Mouse (Mus musculus) 3134 (cell line): Measurements from ENCODE around the gene Lpcat2.
"Not testable (repeated sequence)": the region's sequence is repeated elsewhere in the genome, so short reads cannot be mapped to it uniquely, and the experiment has no call there.

Experiments
- DNase-seq: peaks from one replicate; pipeline ENCODE4 v3.0.0-alpha.2; 2011; ENCODE audit warnings: low spot score; ENCODE audit not compliant: insufficient read length; ENCODE audit errors: extremely low read depth

Gene Lpcat2

GRCm38 (mm10) chr8:92853188-92853983, 1.8 kb upstream of the Lpcat2 start:
- DNase-seq: no peak

DNA sequence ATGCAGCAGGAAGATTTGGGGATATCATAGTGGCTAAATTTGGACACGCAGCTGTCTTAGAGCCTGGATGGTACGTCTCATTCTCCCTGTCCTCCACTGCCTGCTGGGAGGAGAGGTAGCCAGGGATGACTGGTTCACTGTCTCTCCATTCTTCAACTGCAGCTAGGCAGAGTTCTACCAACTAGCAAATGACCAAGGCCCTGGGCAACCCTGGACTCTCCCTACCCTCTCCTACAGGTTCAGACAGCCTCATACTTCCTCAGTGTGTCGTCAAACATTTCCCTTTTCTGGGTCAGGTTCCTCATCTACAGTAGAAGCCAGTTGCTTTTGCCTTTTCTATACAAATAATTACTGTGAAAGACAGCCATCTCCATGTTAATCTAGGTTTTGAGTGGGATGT, 466 bp upstream of the Lpcat2 start:
- DNase-seq: no peak

DNA sequence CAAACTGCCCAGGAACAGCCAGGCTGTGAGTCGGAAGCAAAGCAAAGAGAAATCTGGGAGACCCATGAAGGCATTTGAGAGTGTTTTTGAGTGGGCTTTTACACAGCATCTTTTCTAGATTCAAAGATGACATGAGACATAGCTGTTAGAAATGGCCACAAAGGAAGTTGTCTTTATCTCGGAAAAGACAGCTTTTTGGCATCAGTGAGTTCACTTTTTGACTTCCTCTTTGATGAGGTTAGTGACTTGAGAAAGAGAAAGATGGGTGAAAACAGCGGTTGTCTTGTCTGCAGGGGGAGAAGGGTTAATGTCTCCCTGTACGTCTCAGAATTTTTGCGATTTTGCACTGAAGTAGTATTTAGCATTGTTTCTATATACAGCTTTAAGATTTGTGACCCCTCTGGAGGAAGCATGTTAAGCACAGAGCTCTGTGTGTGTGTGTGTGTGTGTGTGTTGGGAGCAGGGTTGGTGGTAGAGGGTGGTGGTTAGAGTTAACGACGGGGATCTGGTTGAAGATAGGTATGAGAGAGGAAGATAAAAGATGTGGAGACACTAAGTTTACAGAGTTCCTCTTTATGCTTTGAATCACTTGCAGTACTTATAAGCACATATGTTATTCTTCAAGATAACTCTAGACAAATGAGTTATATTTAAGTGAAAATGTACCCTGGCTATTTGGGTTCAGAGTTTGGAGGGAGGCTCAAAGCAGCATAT, 1.3 kb downstream of the Lpcat2 start:
- DNase-seq: no peak

- DNase-seq: no peak
Measured at GRCm38 (mm10) chr8:92858475-92859182, 3.5 kb downstream of the Lpcat2 start.

- DNase-seq: no peak
Measured at GRCm38 (mm10) chr8:92861977-92862376, 6.8 kb downstream of the Lpcat2 start.

DNA sequence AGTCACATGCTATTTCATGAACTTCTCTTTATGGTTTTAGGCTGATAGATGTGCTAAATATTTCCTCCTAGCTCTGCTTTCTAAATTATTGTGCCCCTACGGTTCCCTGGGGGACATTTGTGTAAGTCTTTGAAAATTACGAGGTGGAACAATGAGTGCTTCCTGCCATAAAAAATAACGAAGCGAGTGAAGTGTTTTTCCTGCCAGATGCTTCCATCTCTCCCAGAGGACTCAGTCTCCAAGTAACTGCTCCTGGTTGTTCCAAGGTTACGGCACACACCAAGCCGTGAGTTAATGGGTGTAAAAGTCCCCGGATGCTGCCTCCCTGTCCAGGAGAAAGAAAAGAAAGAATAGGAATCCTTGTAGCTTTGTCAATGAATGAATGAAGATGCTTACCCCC, 15.1 kb downstream of the Lpcat2 start:
- no peak for DNase-seq

GRCm38 (mm10) chr8:92872063-92872759, 17.1 kb downstream of the Lpcat2 start:
- DNase-seq: no peak

DNA sequence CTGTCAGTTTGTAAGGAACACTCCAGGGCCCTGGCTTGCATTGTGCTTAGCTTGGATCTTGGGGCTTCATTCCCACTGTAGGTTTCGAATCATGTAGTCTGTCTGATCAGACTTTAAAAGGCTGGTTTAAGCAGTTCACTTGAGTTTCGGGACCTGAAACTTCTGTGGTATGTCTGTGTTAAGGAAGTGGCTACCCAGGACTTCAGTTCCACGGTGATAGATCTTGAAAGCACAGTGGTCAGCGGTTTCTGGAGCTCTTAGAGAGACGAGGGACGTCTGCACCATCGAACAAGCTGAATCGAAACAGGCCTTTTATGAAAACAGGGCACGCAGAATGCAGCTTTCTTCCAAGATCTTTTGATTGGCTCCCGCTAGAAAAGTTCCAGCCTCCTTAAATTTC, 20.7 kb downstream of the Lpcat2 start:
- no peak for DNase-seq

DNA sequence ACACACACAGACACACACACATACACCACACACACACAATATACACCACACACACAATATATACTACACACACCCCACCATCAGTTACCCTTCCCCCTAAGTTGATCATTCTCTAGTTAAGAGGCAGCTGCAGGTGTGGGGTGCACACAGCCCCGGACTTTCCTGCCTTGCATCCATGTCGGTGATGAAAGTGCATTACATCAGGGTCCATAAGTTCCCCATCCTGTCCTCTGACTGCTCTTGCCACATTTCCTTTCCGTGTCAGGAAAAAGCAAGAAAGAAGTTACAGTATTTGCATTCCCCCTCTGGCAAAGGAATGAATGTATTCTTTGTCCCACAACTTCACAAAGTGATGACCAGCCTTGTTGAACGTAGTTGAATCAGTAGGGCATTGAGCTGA, 26.1 kb downstream of the Lpcat2 start:
- no peak for DNase-seq

DNA sequence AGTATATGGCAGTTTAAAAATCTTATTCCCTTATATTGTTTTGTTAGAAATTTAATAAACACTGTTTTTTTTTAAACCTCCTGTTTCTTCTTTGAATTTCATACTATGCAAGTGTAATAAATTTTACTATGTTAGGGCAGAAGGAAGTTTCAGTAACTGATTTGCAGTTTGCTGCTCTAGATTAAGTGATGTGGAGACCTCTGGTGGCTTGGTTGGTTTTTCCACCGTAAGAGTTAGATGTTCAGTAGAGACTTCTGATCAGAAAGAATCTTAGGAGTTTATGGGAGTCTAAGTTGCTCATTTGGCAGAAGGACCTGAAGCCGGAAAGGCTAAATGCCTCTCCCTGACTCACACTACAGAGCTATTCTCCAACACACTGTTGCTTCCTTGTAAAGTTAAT, 28.6 kb downstream of the Lpcat2 start:
- no peak for DNase-seq

- DNase-seq: not testable (repeated sequence)
Measured at GRCm38 (mm10) chr8:92892216-92892615, 37.1 kb downstream of the Lpcat2 start.

GRCm38 (mm10) chr8:92893870-92894269, 38.7 kb downstream of the Lpcat2 start:
- no peak for DNase-seq

DNA sequence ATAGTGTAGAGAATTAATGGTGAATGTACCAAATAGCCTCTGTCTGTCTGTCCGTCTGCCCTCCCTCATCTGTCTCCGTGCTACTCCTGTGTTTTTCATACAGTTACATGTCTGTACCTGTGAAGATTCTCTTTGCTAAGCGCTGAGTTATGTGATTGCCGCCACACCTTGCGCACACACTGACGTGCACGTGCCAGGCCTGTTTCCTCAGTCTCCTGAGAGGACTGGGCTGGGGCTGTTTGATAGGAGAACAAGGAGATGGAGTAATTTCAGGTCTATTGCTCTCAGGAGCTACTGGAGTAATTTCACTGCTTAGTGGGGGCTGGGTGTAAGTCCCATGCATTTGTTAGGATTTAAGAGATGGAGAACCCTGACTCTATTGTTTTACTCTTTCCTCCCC, 39.9 kb downstream of the Lpcat2 start:
- DNase-seq: no peak

DNA sequence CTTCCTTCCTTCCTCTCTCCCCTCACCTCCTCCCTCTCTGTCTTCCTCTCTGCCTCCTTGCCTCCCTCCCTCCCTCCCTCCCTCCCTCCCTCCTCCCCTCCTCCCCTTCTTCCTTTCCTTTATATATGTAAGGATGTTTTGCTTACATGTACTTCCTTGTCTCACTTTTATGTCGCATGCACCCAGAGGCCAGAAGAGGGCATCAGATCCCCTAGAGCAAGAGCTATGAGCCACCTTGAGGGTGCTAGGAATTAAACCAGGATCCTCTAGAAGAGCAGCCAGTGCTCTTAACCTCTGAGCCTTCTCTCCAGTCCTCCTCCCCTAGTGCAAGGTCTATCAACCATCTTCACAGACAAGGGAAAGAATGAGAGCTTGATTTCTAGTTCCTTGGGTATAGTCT, 40.9 kb downstream of the Lpcat2 start:
- DNase-seq: peak; percentile 23

GRCm38 (mm10) chr8:92896611-92897010, 41.5 kb downstream of the Lpcat2 start:
- peak; percentile 27 for DNase-seq

DNA sequence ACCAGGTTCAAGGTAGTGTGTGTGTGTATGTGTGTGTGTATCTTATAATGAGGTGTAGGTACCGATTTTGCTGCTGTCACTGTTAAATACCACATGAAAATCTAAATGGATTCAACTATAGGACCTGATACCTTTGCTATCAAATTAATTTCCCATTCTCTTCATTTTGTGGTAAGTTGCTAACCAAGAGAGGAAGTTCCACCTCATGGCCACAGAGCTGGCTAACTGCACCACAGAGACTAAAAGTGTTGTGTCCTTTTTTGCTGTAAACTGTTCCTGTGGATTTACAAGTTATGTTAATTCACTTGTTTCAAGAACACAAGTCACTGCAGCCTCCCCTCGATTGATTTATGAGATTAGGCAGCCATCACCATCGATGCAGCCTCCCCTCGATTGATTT, 42.7 kb downstream of the Lpcat2 start:
- no peak for DNase-seq

DNA sequence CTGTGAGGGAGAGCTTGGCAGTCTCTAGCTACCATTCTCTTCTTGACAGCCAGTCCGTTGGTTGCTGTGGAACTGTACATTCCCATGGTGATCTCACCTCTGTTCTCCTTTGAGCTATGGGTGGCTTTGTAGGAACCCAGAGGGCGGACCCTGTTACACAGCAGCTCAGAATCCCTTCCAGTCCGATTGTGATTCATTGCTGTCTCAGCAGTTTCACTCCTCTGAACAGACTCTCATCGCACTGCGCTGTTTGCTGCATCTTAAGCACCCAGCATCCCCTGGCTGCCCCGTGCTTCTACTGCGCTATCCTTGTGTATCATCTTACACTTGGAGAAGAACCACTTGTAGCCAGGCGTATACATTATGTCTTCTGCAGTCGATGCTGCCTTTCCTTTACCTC, 44.5 kb downstream of the Lpcat2 start:
- no peak for DNase-seq

- DNase-seq: no peak
Measured at GRCm38 (mm10) chr8:92901107-92901506, 46.0 kb downstream of the Lpcat2 start, which contains the start of gene Capns2. Capns2 (plus strand) TSS chr8:92901407.

DNA sequence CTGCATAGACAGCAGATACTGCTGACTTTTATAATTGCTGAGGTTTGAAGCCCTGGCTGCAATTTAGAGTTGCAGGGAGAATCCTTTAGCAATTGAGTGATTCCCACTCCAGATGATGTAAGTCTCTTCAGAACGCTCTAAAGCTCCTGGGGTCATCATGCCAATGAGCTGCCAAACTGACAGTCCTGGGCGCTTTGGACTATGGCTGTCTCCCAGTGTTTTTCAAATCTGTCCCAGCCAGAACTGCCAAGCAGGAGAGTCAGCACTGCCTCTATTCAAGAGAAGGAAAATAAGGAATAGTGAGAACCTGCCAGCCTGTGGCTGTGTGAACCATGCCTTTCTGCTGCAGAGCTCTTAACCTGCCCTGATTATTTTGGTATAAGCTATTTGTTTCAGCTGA, 47.8 kb downstream of the Lpcat2 start:
- DNase-seq: no peak

- DNase-seq: no peak
Measured at GRCm38 (mm10) chr8:92903488-92904135, 48.5 kb downstream of the Lpcat2 start.
